Mouse (Mus musculus): ENCODE results near the gene Sarm1. TPM values are rescaled to one million over a fixed set of nuclear protein-coding genes. Genes with fewer than 3 reads are reported as not detected.
"Not testable (repeated sequence)": the region's sequence is repeated elsewhere in the genome, so short reads cannot be mapped to it uniquely, and the experiment has no call there.

Sarm1 gene
- total and polyA plus RNA-seq, 3 experiments: 0.50 to 1.1 (median 0.55) TPM

GRCm38 (mm10) chr11:78534516-78534915 lies 37.0 kb upstream of the Sarm1 start:
- DNase-seq (ENCODE audit: extremely low read depth): no peak
- TF ChIP-seq MXI1 (IDR thresholded peaks at IDR 0.05; ENCODE audit: low read depth, low read length) (0 out of 2 replicates have a peak, but pooled peaks have one; percentile 44), MYC (IDR thresholded peaks at IDR 0.05; ENCODE audit: low read depth, low read length) (0 out of 2 replicates have a peak, but pooled peaks have one; percentile 29), CTCF (conservative IDR thresholded peaks at IDR 0.05 in 1 of 2, IDR thresholded peaks at IDR 0.05 in 1 of 2; ENCODE audit: low read depth in 2 of 2, low read length in 2 of 2) (peak in 1 of 2 experiments; percentile 43; a peak in 2 of 4 replicates), GABPA (IDR thresholded peaks at IDR 0.05; ENCODE audit: insufficient replicate concordance, low read depth, low read length) (no peak), RCOR1 (conservative IDR thresholded peaks at IDR 0.05; ENCODE audit: low read depth, low read length) (no peak)
- dilution Hi-C loops (cut with MboI; ENCODE audit: extremely low pct_ligation_motif_present, extremely low pct_unique_long_range_greater_than_20kb, low sequenced_read_pairs) (no loop called here), in situ Hi-C loops (cut with MboI; ENCODE audit: low pct_ligation_motif_present, low pct_unique_long_range_greater_than_20kb, low sequenced_read_pairs) (no loop called here)
- peak overlapping the region; percentile 64 for H3K9ac ChIP-seq (ENCODE audit: insufficient read depth, low read depth)
- peaks cover 82% of the 10 kb centered on the region for H3K79me2 ChIP-seq (replicated peaks; ENCODE audit: control insufficient read depth, extremely low read depth, insufficient read depth, poor library complexity, severe bottlenecking)
- H3K27ac ChIP-seq (ENCODE audit: insufficient read depth, low read depth): no peak overlapping the region
- H3K4me2 ChIP-seq (ENCODE audit: insufficient read depth, low read depth, poor library complexity, severe bottlenecking): peak overlapping the region; percentile 96
- H3K4me1 ChIP-seq (ENCODE audit: control insufficient read depth in 1 of 2, insufficient read depth in 2 of 2): peaks cover 17 to 42% of the 10 kb centered on the region in 2 experiments
- H3K36me3 ChIP-seq (replicated peaks in 1 of 2; ENCODE audit: control insufficient read depth in 1 of 2, insufficient read depth in 1 of 2, low read length in 1 of 2): peaks cover 25 to 51% of the 10 kb centered on the region in 2 experiments
- peak overlapping the region; percentile 70 to 79 (median 72) for H3K4me3 ChIP-seq (replicated peaks in 1 of 3; ENCODE audit: low read depth in 2 of 3, low read length in 2 of 3, poor library complexity in 1 of 3)
- H3K27me3 ChIP-seq (replicated peaks): no peaks in the 10 kb centered on the region
- no peaks in the 10 kb centered on the region for H3K9me3 ChIP-seq (replicated peaks; ENCODE audit: low read length)

GRCm38 (mm10) chr11:78531515-78531914 lies 34.0 kb upstream of the Sarm1 start:
- Histone ChIP-seq H3K9ac (ENCODE audit: insufficient read depth, low read depth) (0 out of 2 replicates have a peak overlapping the region, but pooled peaks have one; percentile 9), H3K4me2 (ENCODE audit: insufficient read depth, low read depth, poor library complexity, severe bottlenecking) (peak overlapping the region; percentile 11; the same call in 1 of the 2 replicates), H3K79me2 (replicated peaks; ENCODE audit: control insufficient read depth, extremely low read depth, insufficient read depth, poor library complexity, severe bottlenecking) (peaks cover 57% of the 10 kb centered on the region), H3K36me3 (replicated peaks in 1 of 2; ENCODE audit: control insufficient read depth in 1 of 2, insufficient read depth in 1 of 2, low read length in 1 of 2) (peaks cover 42 to 67% of the 10 kb centered on the region in 2 experiments), H3K4me1 (ENCODE audit: control insufficient read depth in 1 of 2, insufficient read depth in 2 of 2) (peaks cover 11 to 32% of the 10 kb centered on the region in 2 experiments)
- TF ChIP-seq JUN (IDR thresholded peaks at IDR 0.05; ENCODE audit: insufficient read depth, low read depth, low read length): peak; percentile 59; the same call in 1 of the 2 replicates
- peak; percentile 72 for TF ChIP-seq IRF4 (IDR thresholded peaks at IDR 0.05; ENCODE audit: low read depth, low read length)
- TF ChIP-seq JUND (conservative IDR thresholded peaks at IDR 0.05; ENCODE audit: low read depth, low read length): peak; percentile 61
- peak; percentile 62; the same call in 1 of the 2 replicates for TF ChIP-seq RCOR1 (conservative IDR thresholded peaks at IDR 0.05; ENCODE audit: low read depth, low read length)
- peak; percentile 37; the same call in 1 of the 2 replicates for TF ChIP-seq SIN3A (IDR thresholded peaks at IDR 0.05; ENCODE audit: low read length)
- TF ChIP-seq EP300 (IDR thresholded peaks at IDR 0.05; ENCODE audit: low read length): peak; percentile 69
- TF ChIP-seq ZNF384 (IDR thresholded peaks at IDR 0.05; ENCODE audit: low read depth, low read length): peak; percentile 28; the same call in 1 of the 2 replicates
- DNase-seq (ENCODE audit: extremely low read depth); H3K9me3 ChIP-seq (replicated peaks; ENCODE audit: low read length); H3K27me3 ChIP-seq (replicated peaks); in situ Hi-C loops (cut with MboI; ENCODE audit: low pct_ligation_motif_present, low pct_unique_long_range_greater_than_20kb, low sequenced_read_pairs); H3K27ac ChIP-seq (ENCODE audit: insufficient read depth, low read depth); H3K4me3 ChIP-seq (replicated peaks in 1 of 3; ENCODE audit: low read depth in 2 of 3, low read length in 2 of 3, poor library complexity in 1 of 3); dilution Hi-C loops (cut with MboI; ENCODE audit: extremely low pct_ligation_motif_present, extremely low pct_unique_long_range_greater_than_20kb, low sequenced_read_pairs): not testable (repeated sequence)

- in situ Hi-C loops (cut with MboI; ENCODE audit: low pct_ligation_motif_present, low pct_unique_long_range_greater_than_20kb, low sequenced_read_pairs): no loop called here
- peaks cover 47 to 72% of the 10 kb centered on the region in 2 experiments for H3K36me3 ChIP-seq (replicated peaks in 1 of 2; ENCODE audit: control insufficient read depth in 1 of 2, insufficient read depth in 1 of 2, low read length in 1 of 2)
- no peaks in the 10 kb centered on the region for H3K9me3 ChIP-seq (replicated peaks; ENCODE audit: low read length)
- peaks cover 55% of the 10 kb centered on the region for H3K79me2 ChIP-seq (replicated peaks; ENCODE audit: control insufficient read depth, extremely low read depth, insufficient read depth, poor library complexity, severe bottlenecking)
- no peak for TF ChIP-seq NRF1 (IDR thresholded peaks at IDR 0.05; ENCODE audit: low read depth, low read length)
- H3K9ac ChIP-seq (ENCODE audit: insufficient read depth, low read depth): no peak overlapping the region
- peaks cover 11 to 32% of the 10 kb centered on the region in 2 experiments for H3K4me1 ChIP-seq (ENCODE audit: control insufficient read depth in 1 of 2, insufficient read depth in 2 of 2)
- no peak overlapping the region for H3K4me2 ChIP-seq (ENCODE audit: insufficient read depth, low read depth, poor library complexity, severe bottlenecking)
- H3K27me3 ChIP-seq (replicated peaks): no peaks in the 10 kb centered on the region
- dilution Hi-C loops (cut with MboI; ENCODE audit: extremely low pct_ligation_motif_present, extremely low pct_unique_long_range_greater_than_20kb, low sequenced_read_pairs): no loop called here
- no peak for DNase-seq (ENCODE audit: extremely low read depth)
- H3K27ac ChIP-seq (ENCODE audit: insufficient read depth, low read depth): no peak overlapping the region
- H3K4me3 ChIP-seq (replicated peaks in 1 of 3; ENCODE audit: low read depth in 2 of 3, low read length in 2 of 3, poor library complexity in 1 of 3): no peak overlapping the region
These were observed 33.5 kb upstream of the Sarm1 start for GRCm38 (mm10) chr11:78531046-78531445.

Data from CH12.LX (cell line).